Mouse (Mus musculus): ENCODE measurements around the gene Ccdc142. TPM values are rescaled to one million over a fixed set of nuclear protein-coding genes. Genes with fewer than 3 reads are reported as not detected.

Gene Ccdc142
- polyA plus RNA-seq, 1 experiment, result 2.0 TPM

DNA sequence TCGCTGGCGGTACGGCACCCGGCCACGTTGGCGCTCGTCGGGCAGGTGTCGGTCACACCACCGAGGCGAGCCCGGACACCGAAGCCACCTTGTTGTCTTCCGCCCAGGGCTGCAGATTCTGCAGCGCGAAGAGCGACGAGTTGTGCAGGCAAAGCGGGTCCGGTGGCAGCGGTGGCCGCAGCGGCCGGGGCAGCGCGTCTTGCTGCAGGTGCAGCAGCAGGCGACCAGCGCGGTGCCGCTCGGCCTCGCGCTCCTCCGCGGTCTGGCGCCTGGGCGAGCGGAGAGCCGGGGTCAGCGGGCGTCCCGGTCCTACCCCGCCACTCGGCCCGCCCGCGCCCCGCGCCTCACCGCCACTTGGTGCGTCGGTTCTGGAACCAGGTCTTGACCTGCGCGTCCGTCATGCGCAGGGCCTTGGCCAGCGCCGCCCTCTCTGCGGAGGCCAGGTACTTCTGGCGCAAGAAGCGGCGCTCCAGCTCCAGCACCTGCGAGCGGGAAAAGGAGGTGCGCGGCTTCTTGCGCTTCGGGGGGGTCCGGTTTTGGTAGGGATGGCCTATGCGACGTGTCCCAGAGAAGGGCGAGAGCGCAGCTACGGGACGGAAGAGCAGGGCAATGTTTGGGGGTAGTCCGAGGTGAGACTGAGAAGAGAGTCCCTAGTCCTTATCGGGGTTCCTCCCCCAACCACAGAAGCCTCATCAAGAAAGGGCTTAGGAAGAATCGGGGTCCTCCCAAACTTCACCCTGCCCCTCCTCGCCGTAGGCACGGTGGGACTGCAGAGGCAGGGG lies 32.5 kb upstream of the Ccdc142 start:
- peaks cover 22% of the 10 kb centered on the region for H3K36me3 ChIP-seq (replicated peaks; ENCODE audit: low read length)
- H3K4me1 ChIP-seq, result peaks cover 57% of the 10 kb centered on the region
- TF ChIP-seq GATA1 (IDR thresholded peaks at IDR 0.05; ENCODE audit: borderline replicate concordance, low read length) (no peak), FLI1 (IDR thresholded peaks at IDR 0.05; ENCODE audit: low read length) (no peak)
- H3K27me3 ChIP-seq (replicated peaks), result peaks cover 95% of the 10 kb centered on the region
- H3K4me3 ChIP-seq (replicated peaks), result peak overlapping the region; percentile 88
- no peaks in the 10 kb centered on the region for H3K9me3 ChIP-seq

- Histone ChIP-seq H3K4me3 (replicated peaks) (peak overlapping the region; percentile 88), H3K27me3 (replicated peaks) (peaks cover 95% of the 10 kb centered on the region), H3K36me3 (replicated peaks; ENCODE audit: low read length) (peaks cover 15% of the 10 kb centered on the region), H3K4me1 (peaks cover 53% of the 10 kb centered on the region), H3K9me3 (no peaks in the 10 kb centered on the region)
- no peak for TF ChIP-seq GATA1 (IDR thresholded peaks at IDR 0.05; ENCODE audit: borderline replicate concordance, low read length)
Measured at GRCm38 (mm10) chr6:83069488-83070246, 31.7 kb upstream of the Ccdc142 start.

GRCm38 (mm10) chr6:83070247-83070310 lies 31.3 kb upstream of the Ccdc142 start, which contains the start of gene Tlx2:
Gene Tlx2, minus strand, starts transcription at chr6:83070293.
- Histone ChIP-seq H3K36me3 (replicated peaks; ENCODE audit: low read length) (peaks cover 13% of the 10 kb centered on the region), H3K4me3 (replicated peaks) (peak within 1 kb of the TSS; percentile 88), H3K27me3 (replicated peaks) (peaks cover 92% of the 10 kb centered on the region), H3K9me3 (no peaks in the 10 kb centered on the region), H3K4me1 (peaks cover 52% of the 10 kb centered on the region)
- TF ChIP-seq FLI1 (IDR thresholded peaks at IDR 0.05; ENCODE audit: low read length) (no peak), GATA1 (IDR thresholded peaks at IDR 0.05; ENCODE audit: borderline replicate concordance, low read length) (no peak)

DNA sequence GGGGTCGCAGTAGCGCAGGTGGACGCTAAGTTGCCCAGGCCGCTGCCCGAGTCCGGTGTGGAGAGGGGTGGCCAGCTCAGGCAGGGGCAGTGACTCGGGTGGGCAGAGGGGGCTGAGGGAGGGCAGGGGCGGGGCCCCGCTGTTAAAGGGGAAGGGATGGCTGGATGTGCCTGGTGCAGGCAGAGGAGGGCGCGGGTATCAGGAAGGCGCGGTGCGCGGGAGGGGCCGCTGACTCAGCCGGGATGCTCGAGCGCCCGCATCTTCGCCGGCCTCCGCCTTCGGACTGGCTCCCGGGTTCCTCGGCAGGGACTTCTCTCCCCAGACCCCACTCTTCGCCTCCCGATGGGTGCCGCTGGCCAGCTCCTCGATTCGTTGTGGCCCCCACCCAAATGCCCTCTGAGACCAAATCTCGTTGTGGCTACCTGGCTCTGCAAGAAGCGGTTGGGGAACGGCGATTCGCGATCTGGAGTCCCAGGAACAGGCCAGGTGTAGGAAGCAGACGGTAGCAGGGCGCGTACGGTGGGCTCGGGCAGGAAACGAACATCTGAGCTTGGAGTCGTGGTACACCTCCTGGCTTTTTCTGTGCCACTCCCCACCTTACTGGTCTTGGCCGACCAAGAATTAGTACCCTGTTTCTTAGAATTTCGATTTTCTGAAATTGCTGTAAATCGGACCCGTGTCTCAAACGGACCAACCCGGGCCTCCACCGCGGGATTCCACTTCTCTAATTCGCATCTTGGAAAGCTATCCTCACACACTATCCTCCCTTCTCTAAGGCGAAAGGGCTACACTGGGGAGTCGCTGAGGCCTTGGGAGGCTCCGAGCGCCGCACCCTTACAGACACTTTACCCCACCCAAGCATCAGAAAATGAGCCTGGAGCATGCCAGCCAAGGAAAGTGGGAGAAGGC lies 30.8 kb upstream of the Ccdc142 start:
- no peaks in the 10 kb centered on the region for H3K9me3 ChIP-seq
- TF ChIP-seq GATA1 (IDR thresholded peaks at IDR 0.05; ENCODE audit: borderline replicate concordance, low read length), result no peak
- TF ChIP-seq FLI1 (IDR thresholded peaks at IDR 0.05; ENCODE audit: low read length), result no peak
- H3K36me3 ChIP-seq (replicated peaks; ENCODE audit: low read length), result peaks cover 13% of the 10 kb centered on the region
- H3K4me3 ChIP-seq (replicated peaks), result peak overlapping the region; percentile 88
- H3K27me3 ChIP-seq (replicated peaks), result peaks cover 89% of the 10 kb centered on the region
- peaks cover 52% of the 10 kb centered on the region for H3K4me1 ChIP-seq

- H3K36me3 ChIP-seq (replicated peaks; ENCODE audit: low read length), result peaks cover 9% of the 10 kb centered on the region
- TF ChIP-seq GATA1 (IDR thresholded peaks at IDR 0.05; ENCODE audit: borderline replicate concordance, low read length), result no peak
- no peak for TF ChIP-seq FLI1 (IDR thresholded peaks at IDR 0.05; ENCODE audit: low read length)
- no peaks in the 10 kb centered on the region for H3K9me3 ChIP-seq
- H3K27me3 ChIP-seq (replicated peaks), result peaks cover 87% of the 10 kb centered on the region
- H3K4me3 ChIP-seq (replicated peaks), result peak overlapping the region; percentile 19
- peaks cover 47% of the 10 kb centered on the region for H3K4me1 ChIP-seq
Measured at GRCm38 (mm10) chr6:83071220-83071619, 30.2 kb upstream of the Ccdc142 start.

DNA sequence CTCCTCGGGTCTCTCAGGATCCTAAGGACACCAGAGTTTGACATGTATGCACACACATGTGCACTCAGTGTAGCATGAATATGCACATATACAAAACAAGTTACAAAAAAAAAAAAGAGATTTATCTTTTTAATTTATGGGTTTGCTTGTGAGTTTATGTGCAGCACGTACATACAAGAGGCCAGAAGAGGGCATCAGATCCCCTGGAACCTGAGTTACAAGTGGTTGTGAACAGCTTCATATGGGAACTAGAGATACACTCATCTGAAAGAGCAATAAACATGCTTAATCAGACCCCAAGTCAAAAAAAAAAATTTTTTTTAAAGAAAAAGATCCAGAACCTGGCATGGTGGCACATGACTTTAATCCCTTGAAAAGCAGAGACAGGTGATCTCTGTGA lies 26.4 kb upstream of the Ccdc142 start:
- peaks cover 5% of the 10 kb centered on the region for H3K36me3 ChIP-seq (replicated peaks; ENCODE audit: low read length)
- peaks cover 45% of the 10 kb centered on the region for H3K4me1 ChIP-seq
- H3K9me3 ChIP-seq, result no peaks in the 10 kb centered on the region
- no peak for TF ChIP-seq GATA1 (IDR thresholded peaks at IDR 0.05; ENCODE audit: borderline replicate concordance, low read length)
- no peak for TF ChIP-seq FLI1 (IDR thresholded peaks at IDR 0.05; ENCODE audit: low read length)
- peaks cover 57% of the 10 kb centered on the region for H3K27me3 ChIP-seq (replicated peaks)
- H3K4me3 ChIP-seq (replicated peaks), result no peak overlapping the region

GRCm38 (mm10) chr6:83077630-83078323 lies 23.6 kb upstream of the Ccdc142 start, which contains the start of gene Pcgf1:
Gene Pcgf1, plus strand, starts transcription at chr6:83077869.
- no peaks in the 10 kb centered on the region for H3K9me3 ChIP-seq
- no peak for TF ChIP-seq FLI1 (IDR thresholded peaks at IDR 0.05; ENCODE audit: low read length)
- no peak for TF ChIP-seq GATA1 (IDR thresholded peaks at IDR 0.05; ENCODE audit: borderline replicate concordance, low read length)
- peaks cover 32% of the 10 kb centered on the region for H3K27me3 ChIP-seq (replicated peaks)

DNA sequence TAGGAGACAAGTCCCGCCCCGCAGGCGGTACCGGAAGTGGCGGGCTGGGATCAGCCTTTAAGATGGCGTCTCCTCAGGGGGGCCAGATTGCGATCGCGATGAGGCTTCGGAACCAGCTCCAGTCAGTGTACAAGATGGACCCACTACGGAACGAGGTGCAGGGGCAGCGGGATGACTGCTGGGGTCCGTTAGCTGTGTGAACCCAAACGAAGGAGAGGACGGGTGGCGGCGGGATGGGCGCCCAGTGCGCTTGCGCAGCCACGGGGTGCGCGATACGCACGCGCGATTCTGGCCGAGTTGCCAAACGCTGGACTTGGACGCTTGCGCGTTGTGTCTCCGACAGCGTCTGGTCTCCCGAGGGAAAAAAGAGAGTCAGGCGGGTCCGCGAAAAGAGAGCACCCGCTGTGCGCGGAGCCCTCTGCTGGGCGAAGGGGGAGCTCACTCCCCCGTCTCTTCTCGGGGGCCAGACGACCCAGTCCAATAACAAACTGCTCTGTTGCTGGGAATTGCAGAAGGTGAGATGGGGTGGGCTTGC lies 23.0 kb upstream of the Ccdc142 start:
- Histone ChIP-seq H3K36me3 (replicated peaks; ENCODE audit: low read length) (peaks cover 32% of the 10 kb centered on the region), H3K4me1 (peaks cover 23% of the 10 kb centered on the region), H3K4me3 (replicated peaks) (peak overlapping the region; percentile 99), H3K9me3 (no peaks in the 10 kb centered on the region), H3K27me3 (replicated peaks) (peaks cover 31% of the 10 kb centered on the region)
- TF ChIP-seq GATA1 (IDR thresholded peaks at IDR 0.05; ENCODE audit: borderline replicate concordance, low read length) (peak; percentile 88), FLI1 (IDR thresholded peaks at IDR 0.05; ENCODE audit: low read length) (peak; percentile 63)

More at GRCm38 (mm10) chr6:83077630-83078323, 23.6 kb upstream of the Ccdc142 start, which contains the start of gene Pcgf1:
- H3K36me3 ChIP-seq (replicated peaks; ENCODE audit: low read length), result peaks cover 30% of the 10 kb centered on the region
- H3K4me3 ChIP-seq (replicated peaks), result peak within 1 kb of the TSS; percentile 99
- peaks cover 23% of the 10 kb centered on the region for H3K4me1 ChIP-seq

GRCm38 (mm10) chr6:83080210-83080609 lies 21.2 kb upstream of the Ccdc142 start:
- Histone ChIP-seq H3K27me3 (replicated peaks) (peaks cover 34% of the 10 kb centered on the region), H3K36me3 (replicated peaks; ENCODE audit: low read length) (peaks cover 32% of the 10 kb centered on the region), H3K4me1 (peaks cover 28% of the 10 kb centered on the region), H3K9me3 (no peaks in the 10 kb centered on the region), H3K4me3 (replicated peaks) (no peak overlapping the region)
- TF ChIP-seq GATA1 (IDR thresholded peaks at IDR 0.05; ENCODE audit: borderline replicate concordance, low read length) (no peak), FLI1 (IDR thresholded peaks at IDR 0.05; ENCODE audit: low read length) (no peak)

Data from megakaryocyte, embryonic 14.5 days (primary cell).